Mouse (Mus musculus): ENCODE data around the gene Timm23.

GRCm38 (mm10) chr14:32190627-32191391, 10.9 kb downstream of the Timm23 start:
- TF ChIP-seq ZNF384 (IDR thresholded peaks at IDR 0.05; ENCODE audit: low read depth, low read length) (no peak), HCFC1 (IDR thresholded peaks at IDR 0.05; ENCODE audit: borderline replicate concordance, insufficient read depth, low read length) (no peak), MAFK (IDR thresholded peaks at IDR 0.05; ENCODE audit: insufficient read depth, low read depth, low read length) (no peak)

Measured in ES-E14 (cell line).